In genomic region chr1:83105464-83105863, GRCm38 (mm10) we compare ENCODE assay signal across 25 mouse cellular contexts. TPM values are rescaled to one million over a fixed set of nuclear protein-coding genes. Genes with fewer than 3 reads are reported as not detected.
"Had no signal": no experiment of that assay in that cellular context is flagged by ENCODE, and none has a peak within 500 bp of the region (broad histone marks: within the 10 kb centered on the region; RNA-seq: fewer than 3 reads in every experiment).

No protein-coding gene starts in this region.

- H3K4me1 ChIP-seq: neural tube, embryonic 12.5 days; stomach, embryonic 15.5 days had no signal

- H3K9ac ChIP-seq: neural tube, embryonic 12.5 days; neural tube, embryonic 13.5 days; neural tube, embryonic 15.5 days; stomach, embryonic 15.5 days had no signal

- H3K4me2 ChIP-seq: neural tube, embryonic 12.5 days; neural tube, embryonic 13.5 days; neural tube, embryonic 15.5 days; stomach, embryonic 15.5 days had no signal

- H3K27ac ChIP-seq: neural tube, embryonic 12.5 days; neural tube, embryonic 13.5 days; neural tube, embryonic 15.5 days; stomach, embryonic 15.5 days; stomach, postnatal 0 days had no signal

- H3K27me3 ChIP-seq: neural tube, embryonic 12.5 days; neural tube, embryonic 13.5 days; neural tube, embryonic 15.5 days; stomach, embryonic 15.5 days had no signal

- H3K36me3 ChIP-seq: neural tube, embryonic 12.5 days; neural tube, embryonic 13.5 days; neural tube, embryonic 15.5 days; stomach, embryonic 15.5 days had no signal

- DNase-seq: retina, postnatal 1 day; right cerebral cortex, adult 18-20 months; right cerebral cortex, postnatal 14 days; right cerebral cortex, postnatal 4 days; spleen, adult 18-20 months; thymus, adult 18-20 months; thymus, adult 2 months; thymus, postnatal 14 days; thymus, postnatal 25 days; thymus, postnatal 36 days; thymus, postnatal 4 days had no signal

- H3K9me3 ChIP-seq: neural tube, embryonic 12.5 days; neural tube, embryonic 13.5 days; neural tube, embryonic 15.5 days; stomach, embryonic 15.5 days had no signal

- H3K4me3 ChIP-seq: neural tube, embryonic 12.5 days; neural tube, embryonic 13.5 days; neural tube, embryonic 15.5 days; stomach, embryonic 15.5 days had no signal

RNA-seq across cellular contexts. Expression of gene Ccl20, which starts 11.1 kb away (rescaled TPM):
- total RNA-seq: neutrophil, adult 5-6 weeks had no signal
- polyA plus RNA-seq: neural tube, embryonic 12.5 days; neural tube, embryonic 13.5 days; neural tube, embryonic 14.5 days; neural tube, embryonic 15.5 days; spleen, adult 2 months; testis, adult 2 months; urinary bladder, adult 2 months had no signal

RNA-seq across cellular contexts. Expression of gene Krtap28-13, which starts 44.7 kb away (rescaled TPM):
- total RNA-seq: neutrophil, adult 5-6 weeks had no signal
- polyA plus RNA-seq: neural tube, embryonic 12.5 days; neural tube, embryonic 13.5 days; neural tube, embryonic 14.5 days; neural tube, embryonic 15.5 days; small intestine, adult 2 months; spleen, adult 2 months; stomach, embryonic 14.5 days; stomach, embryonic 15.5 days; stomach, embryonic 16.5 days; stomach, postnatal 0 days; testis, adult 2 months; thymus, adult 2 months; thymus, postnatal 0 days; urinary bladder, adult 2 months had no signal

RNA-seq across cellular contexts. Expression of gene A030005K14Rik, which starts 46.3 kb away (rescaled TPM):
- total RNA-seq: neutrophil, adult 5-6 weeks had no signal
- polyA plus RNA-seq: neural tube, embryonic 12.5 days; neural tube, embryonic 13.5 days; neural tube, embryonic 14.5 days; neural tube, embryonic 15.5 days; small intestine, adult 2 months; spleen, adult 2 months; stomach, embryonic 14.5 days; stomach, embryonic 15.5 days; stomach, embryonic 16.5 days; stomach, postnatal 0 days; testis, adult 2 months; thymus, adult 2 months; thymus, postnatal 0 days; urinary bladder, adult 2 months had no signal

RNA-seq across cellular contexts. Expression of gene Daw1, which starts 54.1 kb away (rescaled TPM):
- total RNA-seq: neutrophil, adult 5-6 weeks had no signal
- polyA plus RNA-seq: neural tube, embryonic 12.5 days; small intestine, adult 2 months; spleen, adult 2 months; stomach, embryonic 14.5 days; stomach, embryonic 16.5 days; thymus, adult 2 months had no signal
